Mouse (Mus musculus) midbrain, postnatal 0 days (tissue): ENCODE data around the gene Tbc1d2b. TPM values are rescaled to one million over a fixed set of nuclear protein-coding genes. Genes with fewer than 3 reads are reported as not detected.

ENCODE experiments used
- ATAC-seq: fragments of 200-750 bp; cut with Nextera tagmentation; 2 replicates; pipeline ENCODE4 v1.8.0; 2017; ENCODE audit warnings: moderate number of reproducible peaks, mild to moderate bottlenecking, moderate TSS enrichment, moderate library complexity; ENCODE audit not compliant: low FRiP score
- DNase-seq: peaks from one replicate; pipeline ENCODE4 v3.0.0-alpha.2; 2015; ENCODE audit warnings: low spot score
- H3K27ac ChIP-seq: fragments of 300-500 bp; sonication (generic); 2 replicates; pipeline ENCODE4 v1.5.1; 2014; ENCODE audit warnings: low read depth, mild to moderate bottlenecking, low read length, mixed read lengths
- H3K27me3 ChIP-seq: fragments of 300-500 bp; sonication (generic); 2 replicates; pipeline ENCODE4 v1.6.1; 2014; ENCODE audit warnings: low read length, control low read depth, mixed read lengths; ENCODE audit not compliant: insufficient read depth
- H3K36me3 ChIP-seq: fragments of 300-500 bp; sonication (generic); 2 replicates; pipeline ENCODE4 v1.6.1; 2014; ENCODE audit warnings: low read length, control low read depth, mixed read lengths; ENCODE audit not compliant: insufficient read depth
- H3K4me1 ChIP-seq: fragments of 300-500 bp; sonication (generic); 2 replicates; pipeline ENCODE4 v1.6.1; 2014; ENCODE audit warnings: mild to moderate bottlenecking, control low read depth, antibody characterized with exemption, low read length, mixed read lengths; ENCODE audit not compliant: insufficient read depth
- H3K4me2 ChIP-seq: fragments of 300-500 bp; sonication (generic); 2 replicates; pipeline ENCODE4 v1.6.1; 2014; ENCODE audit warnings: low read depth, mild to moderate bottlenecking, low read length, mixed read lengths; ENCODE audit not compliant: poor library complexity, severe bottlenecking
- H3K4me3 ChIP-seq: fragments of 300-500 bp; sonication (generic); 2 replicates; pipeline ENCODE4 v1.5.1; 2014; ENCODE audit warnings: low read depth, mild to moderate bottlenecking, low read length, moderate library complexity
- H3K9ac ChIP-seq: fragments of 300-500 bp; sonication (generic); replicated peaks from 2 replicates; pipeline ENCODE4 v1.6.1; 2014; ENCODE audit warnings: mild to moderate bottlenecking, low read length, moderate library complexity, mixed read lengths; ENCODE audit not compliant: poor library complexity, severe bottlenecking
- H3K9me3 ChIP-seq: fragments of 300-500 bp; sonication (generic); 2 replicates; pipeline ENCODE4 v1.6.1; 2016; ENCODE audit warnings: low read length, control low read depth
- CTCF ChIP-seq: IDR thresholded peaks from 2 replicates; pipeline ENCODE4 v1.5.1; 2016; ENCODE audit warnings: antibody characterized with exemption, mild to moderate bottlenecking
- WGBS: fragments of 180-500 bp; shearing (Covaris S2); extraction: QIAGEN DNeasy Blood & Tissue Kit; methylation state at CpG from one replicate; pipeline ENCODE4 v1.1.7; 2014; 5-methylcytosine and 5-hydroxymethylcytosine counted together
- polyA plus RNA-seq: library from polyadenylated mRNA; unstranded; fragments of >200 nt; fragmentation: Nextera tagmentation; extraction: Ambion mirVana; gene quantifications from 2 replicates; pipeline ENCODE4 v1.2.1, GENCODE M21; 2015
- total RNA-seq: library from RNA; depleted of rRNA; stranded (reverse); fragments of >200 nt; gene quantifications from 2 replicates; pipeline ENCODE4 v1.2.3, GENCODE M21; 2014

Tbc1d2b gene
- total and polyA plus RNA-seq, 2 experiments from 2014 or later: 3.7 to 21.6 TPM

GRCm38 (mm10) chr9:90185356-90185910, 85.2 kb downstream of the Tbc1d2b start:
- no peak for TF ChIP-seq CTCF
- Histone ChIP-seq H3K9ac (no peak overlapping the region), H3K4me1 (no peaks in the 10 kb centered on the region), H3K36me3 (0 out of 2 replicates have a peak, but pooled peaks cover 4% of the 10 kb centered on the region), H3K9me3 (no peaks in the 10 kb centered on the region), H3K4me3 (no peak overlapping the region), H3K4me2 (no peak overlapping the region), H3K27me3 (no peaks in the 10 kb centered on the region), H3K27ac (no peak overlapping the region)
- DNase-seq (no peak), ATAC-seq (no peak)
- WGBS: 86% methylated on average over 8 of the region's 8 CpGs

- Histone ChIP-seq H3K36me3 (0 out of 2 replicates have a peak, but pooled peaks cover 4% of the 10 kb centered on the region), H3K9ac (no peak overlapping the region), H3K4me1 (no peaks in the 10 kb centered on the region), H3K4me2 (no peak overlapping the region), H3K27ac (no peak overlapping the region), H3K4me3 (no peak overlapping the region), H3K27me3 (no peaks in the 10 kb centered on the region), H3K9me3 (no peaks in the 10 kb centered on the region)
- ATAC-seq (no peak; the same call in 1 of the 2 replicates), DNase-seq (no peak)
- WGBS: 59% methylated on average over 8 of the region's 8 CpGs
- TF ChIP-seq CTCF: no peak
These were observed 86.5 kb downstream of the Tbc1d2b start for GRCm38 (mm10) chr9:90184116-90184515.

GRCm38 (mm10) chr9:90183550-90183949, 87.1 kb downstream of the Tbc1d2b start:
- Histone ChIP-seq H3K4me1 (no peaks in the 10 kb centered on the region), H3K4me2 (no peak overlapping the region), H3K27ac (no peak overlapping the region), H3K27me3 (no peaks in the 10 kb centered on the region), H3K36me3 (no peaks in the 10 kb centered on the region), H3K9ac (no peak overlapping the region), H3K4me3 (no peak overlapping the region), H3K9me3 (no peaks in the 10 kb centered on the region)
- ATAC-seq (no peak), DNase-seq (no peak)
- no peak for TF ChIP-seq CTCF
- whole genome bisulfite sequencing: 74% methylated on average over 3 of the region's 3 CpGs

- Histone ChIP-seq H3K4me1 (no peaks in the 10 kb centered on the region), H3K36me3 (0 out of 2 replicates have a peak, but pooled peaks cover 3% of the 10 kb centered on the region), H3K27ac (no peak overlapping the region), H3K4me2 (no peak overlapping the region), H3K27me3 (no peaks in the 10 kb centered on the region), H3K9me3 (no peaks in the 10 kb centered on the region), H3K9ac (no peak overlapping the region), H3K4me3 (no peak overlapping the region)
- WGBS: 82% methylated on average over 18 of the region's 18 CpGs
- no peak for TF ChIP-seq CTCF
- ATAC-seq (no peak), DNase-seq (no peak)
These were observed 87.8 kb downstream of the Tbc1d2b start for GRCm38 (mm10) chr9:90182636-90183421.

- Histone ChIP-seq H3K4me2 (no peak overlapping the region), H3K9me3 (no peaks in the 10 kb centered on the region), H3K36me3 (0 out of 2 replicates have a peak, but pooled peaks cover 3% of the 10 kb centered on the region), H3K4me1 (no peaks in the 10 kb centered on the region), H3K4me3 (no peak overlapping the region), H3K27ac (no peak overlapping the region), H3K27me3 (no peaks in the 10 kb centered on the region), H3K9ac (no peak overlapping the region)
- no peak for TF ChIP-seq CTCF
- 89% methylated on average over 6 of the region's 6 CpGs for WGBS
- DNase-seq: no peak
- ATAC-seq: no peak
These were observed 88.8 kb downstream of the Tbc1d2b start for GRCm38 (mm10) chr9:90181656-90182388.
